ENCODE assay signal across 7 mouse cellular contexts in the genomic region with DNA sequence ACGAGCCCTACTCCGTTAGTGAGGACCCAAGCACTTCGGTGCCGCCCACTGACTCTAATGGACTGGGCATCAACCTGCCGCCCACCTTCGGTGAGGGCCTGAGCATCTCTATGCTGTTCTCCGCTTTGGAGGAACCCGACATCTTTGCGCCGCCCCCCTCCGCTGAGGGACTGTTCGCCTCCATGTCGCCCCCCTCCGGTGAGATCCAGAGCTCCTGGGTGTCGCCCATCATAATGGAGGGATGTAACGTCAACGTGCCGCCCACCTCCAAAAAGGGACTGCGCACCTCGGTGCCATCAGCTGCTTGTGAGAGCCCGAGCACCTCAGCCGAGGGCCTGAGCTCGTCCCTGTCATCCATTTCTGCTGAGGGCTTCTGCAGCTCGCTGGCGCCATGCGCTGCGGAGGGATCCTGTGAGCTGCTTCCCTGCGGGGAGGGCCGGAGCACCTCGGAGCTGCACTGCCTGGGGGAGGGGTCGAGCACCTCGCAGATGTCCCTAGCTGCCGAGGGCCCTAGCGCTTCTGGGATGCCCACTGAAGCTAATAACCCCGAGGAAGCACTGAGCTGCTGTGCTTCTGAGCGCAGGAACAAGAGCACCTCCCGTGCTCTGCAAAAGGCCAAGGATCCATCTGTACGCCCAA. TPM values are rescaled to one million over a fixed set of nuclear protein-coding genes. Genes with fewer than 3 reads are reported as not detected.
DNase-seq lines count a peak whose midpoint lies in the region; ATAC-seq and TF ChIP-seq lines count a peak whose summit lies in the region.

No protein-coding gene starts in this region.

- TF ChIP-seq CTCF in embryonic fibroblast, embryonic 13.5 days (IDR thresholded peaks at IDR 0.05; ENCODE audit: borderline replicate concordance, insufficient read depth, low read length), result 0 out of 2 replicates have a peak, but pooled peaks have one; percentile 10

- TF ChIP-seq POLR2A in embryonic fibroblast, embryonic 13.5 days (IDR thresholded peaks at IDR 0.05; ENCODE audit: low read depth, low read length), result peak; percentile 30; the same call in 1 of the 2 replicates
- TF ChIP-seq POLR2A in limb, embryonic 14.5 days (IDR thresholded peaks at IDR 0.05; ENCODE audit: borderline replicate concordance, extremely low read depth, insufficient read depth, insufficient read length), result no peak

- peaks cover 49% of the 10 kb centered on the region for H3K27me3 ChIP-seq in heart, embryonic 10.5 days (ENCODE audit: insufficient read depth, poor library complexity, severe bottlenecking)
- H3K27me3 ChIP-seq in kidney, embryonic 14.5 days (ENCODE audit: control insufficient read depth, insufficient read depth, low read length), result peaks cover 3% of the 10 kb centered on the region; the same call in 1 of the 2 replicates
- peaks cover 6% of the 10 kb centered on the region; the same call in 1 of the 2 replicates for H3K27me3 ChIP-seq in limb, embryonic 14.5 days (ENCODE audit: control insufficient read depth, insufficient read depth, low read length)
- peaks cover 27% of the 10 kb centered on the region for H3K27me3 ChIP-seq in midbrain, embryonic 15.5 days (replicated peaks)

- no peaks in the 10 kb centered on the region for H3K4me1 ChIP-seq in embryonic fibroblast, embryonic 13.5 days (ENCODE audit: control insufficient read depth, insufficient read depth, low read length)
- no peaks in the 10 kb centered on the region for H3K4me1 ChIP-seq in heart, embryonic 10.5 days
- H3K4me1 ChIP-seq in kidney, embryonic 14.5 days (ENCODE audit: control insufficient read depth, insufficient read depth, low read length), result no peaks in the 10 kb centered on the region
- H3K4me1 ChIP-seq in limb, embryonic 14.5 days (ENCODE audit: control insufficient read depth, insufficient read depth, low read length), result no peaks in the 10 kb centered on the region
- H3K4me1 ChIP-seq in midbrain, embryonic 15.5 days, result peaks cover 13% of the 10 kb centered on the region

- peak overlapping the region; percentile 65 for H3K4me3 ChIP-seq in embryonic fibroblast, embryonic 13.5 days (ENCODE audit: insufficient read depth, low read length)
- H3K4me3 ChIP-seq in heart, embryonic 10.5 days, result peak overlapping the region; percentile 64
- H3K4me3 ChIP-seq in kidney, embryonic 14.5 days (ENCODE audit: low read length), result peak overlapping the region; percentile 57
- H3K4me3 ChIP-seq in limb, embryonic 14.5 days (replicated peaks; ENCODE audit: low read length), result peak overlapping the region; percentile 59
- peak overlapping the region; percentile 76 for H3K4me3 ChIP-seq in midbrain, embryonic 15.5 days

- H3K4me2 ChIP-seq in kidney, embryonic 14.5 days (replicated peaks; ENCODE audit: low read depth, low read length), result peak overlapping the region; percentile 73
- peak overlapping the region; percentile 62 for H3K4me2 ChIP-seq in limb, embryonic 14.5 days (replicated peaks; ENCODE audit: low read depth, low read length, severe bottlenecking)
- peak overlapping the region; percentile 63 for H3K4me2 ChIP-seq in midbrain, embryonic 15.5 days

- 16% methylated on average over 38 of the region's 38 CpGs for WGBS in heart, embryonic 10.5 days
- 28% methylated on average over 38 of the region's 38 CpGs for WGBS in kidney, embryonic 14.5 days
- WGBS in limb, embryonic 14.5 days, result 24% methylated on average over 31 of the region's 38 CpGs
- WGBS in midbrain, embryonic 15.5 days, result 19% methylated on average over 38 of the region's 38 CpGs

- H3K36me3 ChIP-seq in heart, embryonic 10.5 days, result no peaks in the 10 kb centered on the region
- H3K36me3 ChIP-seq in kidney, embryonic 14.5 days (ENCODE audit: control insufficient read depth, insufficient read depth, low read length), result no peaks in the 10 kb centered on the region
- H3K36me3 ChIP-seq in limb, embryonic 14.5 days (ENCODE audit: control insufficient read depth, insufficient read depth, low read length), result no peaks in the 10 kb centered on the region
- no peaks in the 10 kb centered on the region for H3K36me3 ChIP-seq in midbrain, embryonic 15.5 days (replicated peaks)

- H3K9ac ChIP-seq in kidney, embryonic 14.5 days (ENCODE audit: low read depth, low read length), result peak overlapping the region; percentile 48; the same call in 1 of the 2 replicates
- H3K9ac ChIP-seq in limb, embryonic 14.5 days (ENCODE audit: low read depth, low read length, severe bottlenecking), result peak overlapping the region; percentile 65
- peak overlapping the region; percentile 84 for H3K9ac ChIP-seq in midbrain, embryonic 15.5 days

- H3K27ac ChIP-seq in embryonic fibroblast, embryonic 13.5 days (ENCODE audit: insufficient read depth, low read length), result no peak overlapping the region
- no peak overlapping the region for H3K27ac ChIP-seq in heart, embryonic 10.5 days
- no peak overlapping the region for H3K27ac ChIP-seq in kidney, embryonic 14.5 days (ENCODE audit: low read depth, low read length)
- H3K27ac ChIP-seq in limb, embryonic 14.5 days (replicated peaks; ENCODE audit: low read depth, low read length), result no peak overlapping the region
- peak overlapping the region; percentile 91 for H3K27ac ChIP-seq in midbrain, embryonic 15.5 days

- peak; percentile 89 for DNase-seq in brain, adult 2 months (ENCODE audit: low read depth, low spot score)
- peak; percentile 84 for DNase-seq in heart, embryonic 10.5 days (ENCODE audit: low spot score)
- DNase-seq in limb, embryonic 14.5 days (ENCODE audit: low spot score), result peak; percentile 46
- DNase-seq in spleen, postnatal 14 days (ENCODE audit: low spot score in 2 of 2), result peak; percentile 21 to 56

- H3K9me3 ChIP-seq in heart, embryonic 10.5 days, result no peaks in the 10 kb centered on the region
- no peaks in the 10 kb centered on the region for H3K9me3 ChIP-seq in kidney, embryonic 14.5 days (ENCODE audit: control insufficient read depth, low read length)
- H3K9me3 ChIP-seq in limb, embryonic 14.5 days (ENCODE audit: control insufficient read depth, low read length), result no peaks in the 10 kb centered on the region
- no peaks in the 10 kb centered on the region for H3K9me3 ChIP-seq in midbrain, embryonic 15.5 days

- ATAC-seq in kidney, embryonic 14.5 days (ENCODE audit: low FRiP score, low TSS enrichment), result peak; percentile 90
- peak; percentile 82 for ATAC-seq in limb, embryonic 14.5 days (ENCODE audit: low FRiP score, low read depth)
- ATAC-seq in midbrain, embryonic 15.5 days (replicated peaks), result peak; percentile 88

RNA-seq across cellular contexts. Expression of gene Magee1, which starts 1.2 kb away (rescaled TPM):
- polyA plus RNA-seq in embryonic fibroblast, embryonic 13.5 days (2011; ENCODE audit: insufficient read length, low read depth, missing spikeins), result 24.3 and 29.5 TPM in 2 replicates
- 14.7 and 15.0 TPM in 2 replicates for polyA plus RNA-seq in heart, embryonic 10.5 days (2016; fragmentation: Nextera tagmentation; extraction: Ambion mirVana)
- polyA plus RNA-seq in kidney, embryonic 14.5 days (2014; fragmentation: Nextera tagmentation; extraction: Ambion mirVana), result 6.1 and 8.5 TPM in 2 replicates
- 19.3 and 23.9 TPM in 2 replicates for polyA plus RNA-seq in limb, embryonic 14.5 days (2012; rRNA removed)
- 15.3 and 18.2 TPM in 2 replicates for polyA plus RNA-seq in limb, embryonic 14.5 days (2014; fragmentation: Nextera tagmentation; extraction: Ambion mirVana)
- 260 and 264 TPM in 2 replicates for polyA plus RNA-seq in midbrain, embryonic 15.5 days (2015; fragmentation: Nextera tagmentation; extraction: Ambion mirVana)

RNA-seq across cellular contexts. Expression of gene Pbdc1, which starts 41.8 kb away (rescaled TPM):
- polyA plus RNA-seq in embryonic fibroblast, embryonic 13.5 days (2011; ENCODE audit: insufficient read length, low read depth, missing spikeins), result 24.7 and 37.5 TPM in 2 replicates
- polyA plus RNA-seq in heart, embryonic 10.5 days (2016; fragmentation: Nextera tagmentation; extraction: Ambion mirVana), result 51.2 and 63.3 TPM in 2 replicates
- 56.9 and 109 TPM in 2 replicates for polyA plus RNA-seq in kidney, embryonic 14.5 days (2014; fragmentation: Nextera tagmentation; extraction: Ambion mirVana)
- 24.1 and 25.0 TPM in 2 replicates for polyA plus RNA-seq in limb, embryonic 14.5 days (2012; rRNA removed)
- polyA plus RNA-seq in limb, embryonic 14.5 days (2014; fragmentation: Nextera tagmentation; extraction: Ambion mirVana), result 50.7 and 68.4 TPM in 2 replicates
- polyA plus RNA-seq in midbrain, embryonic 15.5 days (2015; fragmentation: Nextera tagmentation; extraction: Ambion mirVana), result 30.0 and 30.2 TPM in 2 replicates

Comparison
In these comparisons a context has a peak if more than half of its experiments do, and no peak if none do; other contexts are left out.
1. DNase-seq: peak in every context shown above with its lines; median percentile 89 in brain, adult 2 months; 84 in heart, embryonic 10.5 days; 46 in limb, embryonic 14.5 days; 38 in spleen, postnatal 14 days.